Mouse (Mus musculus) lung, embryonic 16.5 days (tissue): ENCODE results near the gene Lgi1. TPM values are rescaled to one million over a fixed set of nuclear protein-coding genes. Genes with fewer than 3 reads are reported as not detected.

Source experiments
- ATAC-seq: fragments of 200-750 bp; cut with Nextera tagmentation; 2 replicates; pipeline ENCODE4 v1.8.0; 2017; ENCODE audit warnings: low read depth, mild to moderate bottlenecking, moderate library complexity
- H3K27ac ChIP-seq: fragments of 300-500 bp; sonication (generic); 2 replicates; pipeline ENCODE4 v1.5.1; 2014; ENCODE audit warnings: mild to moderate bottlenecking, control low read depth, low read length
- H3K27me3 ChIP-seq: fragments of 300-500 bp; sonication (generic); 2 replicates; pipeline ENCODE4 v1.6.1; 2014; ENCODE audit warnings: low read depth, low read length, mixed read lengths; ENCODE audit not compliant: control insufficient read depth, insufficient read depth
- H3K36me3 ChIP-seq: fragments of 300-500 bp; sonication (generic); 2 replicates; pipeline ENCODE4 v1.6.1; 2014; ENCODE audit warnings: low read length; ENCODE audit not compliant: control insufficient read depth, insufficient read depth
- H3K4me1 ChIP-seq: fragments of 300-500 bp; sonication (generic); replicated peaks from 2 replicates; pipeline ENCODE4 v1.6.1; 2014; ENCODE audit warnings: low read length, mixed read lengths; ENCODE audit not compliant: control insufficient read depth, insufficient read depth
- H3K4me2 ChIP-seq: fragments of 300-500 bp; sonication (generic); 2 replicates; pipeline ENCODE4 v1.6.1; 2014; ENCODE audit warnings: low read depth, low read length, control low read depth
- H3K4me3 ChIP-seq: fragments of 300-500 bp; sonication (generic); 2 replicates; pipeline ENCODE4 v1.5.1; 2014; ENCODE audit warnings: mild to moderate bottlenecking, low read length, control low read depth
- H3K9ac ChIP-seq: fragments of 300-500 bp; sonication (generic); 2 replicates; pipeline ENCODE4 v1.6.1; 2014; ENCODE audit warnings: low read length, control low read depth
- H3K9me3 ChIP-seq: fragments of 300-500 bp; sonication (generic); 2 replicates; pipeline ENCODE4 v1.6.1; 2016; ENCODE audit warnings: low read length; ENCODE audit not compliant: control insufficient read depth
- whole genome bisulfite sequencing: fragments of 180-500 bp; shearing (Covaris S2); extraction: QIAGEN DNeasy Blood & Tissue Kit; methylation state at CpG from one replicate; pipeline ENCODE4 v1.1.7; 2014; 5-methylcytosine and 5-hydroxymethylcytosine counted together
- polyA plus RNA-seq: library from polyadenylated mRNA; unstranded; fragments of >200 nt; fragmentation: Nextera tagmentation; extraction: Ambion mirVana; gene quantifications from 2 replicates; pipeline ENCODE4 v1.2.1, GENCODE M21; 2015

Gene Lgi1
- polyA plus RNA-seq, 1 experiment from 2014 or later: 0.28 TPM

- Histone ChIP-seq H3K27ac (no peak overlapping the region), H3K9me3 (no peaks in the 10 kb centered on the region), H3K36me3 (no peaks in the 10 kb centered on the region), H3K4me2 (no peak overlapping the region), H3K4me3 (no peak overlapping the region), H3K9ac (no peak overlapping the region), H3K27me3 (no peaks in the 10 kb centered on the region), H3K4me1 (no peaks in the 10 kb centered on the region)
- ATAC-seq: no peak
- 73% methylated on average over 3 of the region's 3 CpGs for WGBS
These were observed 5.7 kb upstream of the Lgi1 start for GRCm38 (mm10) chr19:38258651-38259065.

DNA sequence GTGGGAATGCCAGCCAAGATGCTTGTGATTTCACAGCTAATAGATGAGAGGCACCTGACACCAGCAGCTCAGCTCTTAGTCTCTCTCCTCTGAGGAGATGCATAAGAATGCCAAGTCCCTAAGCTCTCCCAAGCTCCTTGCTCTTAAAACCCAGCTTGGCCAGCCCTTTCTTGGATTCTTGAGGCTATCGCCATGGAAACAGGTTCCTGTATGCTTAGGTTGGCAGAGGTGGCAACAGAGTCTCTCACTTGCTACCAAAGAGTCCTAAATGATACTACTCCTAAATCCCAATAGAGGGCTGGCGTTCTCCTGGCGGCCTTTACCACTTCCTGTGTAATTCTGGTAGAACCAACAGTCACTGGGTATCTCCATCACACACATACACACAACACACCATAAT is 4.9 kb upstream of the Lgi1 start:
- Histone ChIP-seq H3K27me3 (no peaks in the 10 kb centered on the region; the same call in 1 of the 2 replicates), H3K4me1 (no peaks in the 10 kb centered on the region; the same call in 1 of the 2 replicates), H3K9me3 (no peaks in the 10 kb centered on the region), H3K36me3 (no peaks in the 10 kb centered on the region), H3K27ac (no peak overlapping the region), H3K9ac (no peak overlapping the region), H3K4me3 (no peak overlapping the region), H3K4me2 (no peak overlapping the region)
- WGBS: 81% methylated on average over 3 of the region's 3 CpGs
- ATAC-seq: no peak

- Histone ChIP-seq H3K4me3 (no peak overlapping the region), H3K27ac (no peak overlapping the region), H3K4me2 (no peak overlapping the region), H3K9ac (no peak overlapping the region), H3K36me3 (no peaks in the 10 kb centered on the region), H3K4me1 (no peaks in the 10 kb centered on the region; the same call in 1 of the 2 replicates), H3K9me3 (no peaks in the 10 kb centered on the region), H3K27me3 (no peaks in the 10 kb centered on the region; the same call in 1 of the 2 replicates)
- ATAC-seq: no peak
- 42% methylated on average over 4 of the region's 4 CpGs for WGBS
These were observed 4.0 kb upstream of the Lgi1 start for GRCm38 (mm10) chr19:38260346-38260745.

DNA sequence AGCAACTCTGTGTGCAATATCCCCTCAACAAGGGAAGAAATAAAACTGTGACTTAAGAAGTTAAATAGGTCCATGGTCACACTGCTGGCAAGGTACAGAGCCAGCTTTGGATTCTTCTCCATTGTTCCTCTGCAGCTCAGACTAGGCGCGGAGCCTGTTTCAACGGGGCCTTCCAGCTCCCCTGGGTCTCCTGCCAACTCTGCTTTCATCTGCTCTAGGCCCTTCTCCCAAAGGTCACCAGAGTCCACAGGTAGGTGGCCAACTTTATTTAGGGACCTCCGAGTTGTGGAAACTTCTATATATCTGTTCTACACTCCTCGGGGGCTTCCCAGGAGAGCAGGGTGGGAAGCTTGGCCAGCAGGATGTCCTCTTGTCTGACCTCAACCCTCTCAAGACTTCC is 3.0 kb upstream of the Lgi1 start:
- no peak overlapping the region for H3K4me3 ChIP-seq
- no peak overlapping the region for H3K9ac ChIP-seq
- H3K9me3 ChIP-seq: no peaks in the 10 kb centered on the region
- 73% methylated on average over 5 of the region's 5 CpGs for WGBS
- H3K27me3 ChIP-seq: no peaks in the 10 kb centered on the region; the same call in 1 of the 2 replicates
- H3K4me2 ChIP-seq: no peak overlapping the region
- no peak overlapping the region for H3K27ac ChIP-seq
- H3K4me1 ChIP-seq: no peaks in the 10 kb centered on the region; the same call in 1 of the 2 replicates
- H3K36me3 ChIP-seq: no peaks in the 10 kb centered on the region
- no peak for ATAC-seq

- Histone ChIP-seq H3K4me2 (peak overlapping the region; percentile 27), H3K9me3 (no peaks in the 10 kb centered on the region), H3K4me3 (no peak overlapping the region), H3K4me1 (no peaks in the 10 kb centered on the region; the same call in 1 of the 2 replicates), H3K9ac (no peak overlapping the region), H3K27ac (no peak overlapping the region), H3K36me3 (no peaks in the 10 kb centered on the region), H3K27me3 (no peaks in the 10 kb centered on the region; the same call in 1 of the 2 replicates)
- ATAC-seq: no peak
- 23% methylated on average over 14 of the region's 14 CpGs for WGBS
These were observed 369 bp upstream of the Lgi1 start for GRCm38 (mm10) chr19:38263829-38264504.

DNA sequence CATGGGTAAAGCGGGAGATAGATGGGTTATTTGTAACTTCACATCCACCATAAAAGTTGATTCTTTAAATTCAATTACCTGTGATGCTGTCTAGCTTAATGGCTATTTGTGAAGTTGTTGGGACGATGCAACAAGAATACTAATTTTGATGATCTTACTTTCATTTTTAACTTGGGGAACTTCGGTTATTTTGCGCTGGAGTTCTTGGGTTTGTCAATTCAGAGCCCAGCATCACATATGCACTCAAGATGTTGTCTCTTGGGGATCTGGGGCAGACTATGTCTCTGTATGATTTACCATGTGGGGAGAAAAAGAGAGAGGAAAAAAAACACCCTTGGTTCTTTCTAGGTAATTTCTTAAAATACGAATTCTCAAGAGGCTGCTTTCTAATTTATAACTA is 1.4 kb downstream of the Lgi1 start:
- no peak overlapping the region for H3K27ac ChIP-seq

DNA sequence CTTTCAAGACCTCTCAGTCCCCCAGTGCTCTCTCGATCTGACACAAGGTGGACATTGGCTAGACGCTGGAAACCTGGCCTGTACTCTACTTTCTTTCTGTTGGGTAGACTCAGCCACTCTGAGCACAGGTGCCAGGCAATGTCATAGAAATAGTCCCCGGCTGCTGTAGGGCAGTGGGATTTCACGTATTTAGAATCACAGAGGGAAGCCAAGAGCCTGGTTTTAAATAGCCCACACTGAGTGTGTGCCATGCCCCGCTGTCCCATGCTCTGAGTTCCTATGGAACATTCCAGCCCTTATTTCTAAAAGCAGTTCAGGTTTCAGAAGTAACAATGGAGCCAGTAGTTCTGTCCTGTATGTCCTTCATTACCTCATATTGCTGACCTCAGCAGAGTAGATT is 3.1 kb downstream of the Lgi1 start:
- Histone ChIP-seq H3K27me3 (no peaks in the 10 kb centered on the region; the same call in 1 of the 2 replicates), H3K27ac (no peak overlapping the region), H3K36me3 (no peaks in the 10 kb centered on the region), H3K9ac (no peak overlapping the region), H3K4me2 (no peak overlapping the region), H3K4me3 (no peak overlapping the region), H3K9me3 (no peaks in the 10 kb centered on the region), H3K4me1 (no peaks in the 10 kb centered on the region; the same call in 1 of the 2 replicates)
- no peak for ATAC-seq
- 83% methylated on average over 5 of the region's 5 CpGs for WGBS

More for the DNA sequence above, 1.4 kb downstream of the Lgi1 start:
- Histone ChIP-seq H3K9me3 (no peaks in the 10 kb centered on the region), H3K27me3 (no peaks in the 10 kb centered on the region; the same call in 1 of the 2 replicates), H3K4me2 (no peak overlapping the region), H3K36me3 (no peaks in the 10 kb centered on the region), H3K4me1 (no peaks in the 10 kb centered on the region; the same call in 1 of the 2 replicates), H3K4me3 (no peak overlapping the region), H3K9ac (no peak overlapping the region)
- 80% methylated on average over 5 of the region's 5 CpGs for WGBS
- ATAC-seq: no peak

GRCm38 (mm10) chr19:38271071-38271470 is 6.7 kb downstream of the Lgi1 start:
- H3K27me3 ChIP-seq: no peaks in the 10 kb centered on the region

GRCm38 (mm10) chr19:38273820-38274219 is 9.5 kb downstream of the Lgi1 start:
- WGBS: 69% methylated on average over 7 of the region's 7 CpGs
- H3K9ac ChIP-seq: no peak overlapping the region
- no peak overlapping the region for H3K4me2 ChIP-seq
- H3K9me3 ChIP-seq: no peaks in the 10 kb centered on the region
- no peak overlapping the region for H3K4me3 ChIP-seq
- H3K36me3 ChIP-seq: no peaks in the 10 kb centered on the region
- no peaks in the 10 kb centered on the region for H3K4me1 ChIP-seq
- H3K27ac ChIP-seq: no peak overlapping the region
- ATAC-seq: no peak
- H3K27me3 ChIP-seq: no peaks in the 10 kb centered on the region

More at GRCm38 (mm10) chr19:38271071-38271470, 6.7 kb downstream of the Lgi1 start:
- H3K36me3 ChIP-seq: no peaks in the 10 kb centered on the region
- ATAC-seq: no peak
- 37% methylated on average over 6 of the region's 6 CpGs for WGBS
- no peak overlapping the region for H3K9ac ChIP-seq
- no peak overlapping the region for H3K4me3 ChIP-seq
- H3K27ac ChIP-seq: no peak overlapping the region
- H3K9me3 ChIP-seq: no peaks in the 10 kb centered on the region
- no peak overlapping the region for H3K4me2 ChIP-seq
- H3K4me1 ChIP-seq: no peaks in the 10 kb centered on the region
